Mouse (Mus musculus) 3T3-L1 (cell line): Measurements from ENCODE around the gene Pde8b.

Source experiments
- DNase-seq: peaks from one replicate; pipeline ENCODE4 v3.0.0-alpha.2; 2015; ENCODE audit warnings: low read depth, low spot score

The Pde8b gene

GRCm38 (mm10) chr13:95140460-95141079 lies 109.6 kb downstream of the Pde8b start:
- DNase-seq, result no peak

- peak; percentile 69 for DNase-seq
Measured at GRCm38 (mm10) chr13:95135326-95136150, 114.6 kb downstream of the Pde8b start.

- DNase-seq, result no peak
Measured at GRCm38 (mm10) chr13:95131848-95132247, 118.3 kb downstream of the Pde8b start.

GRCm38 (mm10) chr13:95131041-95131440 lies 119.1 kb downstream of the Pde8b start:
- no peak for DNase-seq

- DNase-seq, result no peak
Measured at GRCm38 (mm10) chr13:95127288-95127687, 122.8 kb downstream of the Pde8b start.

GRCm38 (mm10) chr13:95126801-95127200 lies 123.3 kb downstream of the Pde8b start:
- no peak for DNase-seq

GRCm38 (mm10) chr13:95125546-95126215 lies 124.5 kb downstream of the Pde8b start:
- no peak for DNase-seq

- DNase-seq, result no peak
Measured at GRCm38 (mm10) chr13:95120570-95120969, 129.6 kb downstream of the Pde8b start.

- no peak for DNase-seq
Measured at GRCm38 (mm10) chr13:95113763-95114162, 136.4 kb downstream of the Pde8b start.

- DNase-seq, result peak; percentile 20
Measured at GRCm38 (mm10) chr13:95109555-95109954, 140.6 kb downstream of the Pde8b start.

- peak; percentile 56 for DNase-seq
Measured at GRCm38 (mm10) chr13:95108035-95108434, 142.1 kb downstream of the Pde8b start.

GRCm38 (mm10) chr13:95104865-95105264 lies 145.3 kb downstream of the Pde8b start:
- DNase-seq, result peak; percentile 33

GRCm38 (mm10) chr13:95102985-95103590 lies 147.0 kb downstream of the Pde8b start:
- peak; percentile 83 for DNase-seq

GRCm38 (mm10) chr13:95101315-95101714 lies 148.8 kb downstream of the Pde8b start:
- no peak for DNase-seq

- DNase-seq, result no peak
Measured at GRCm38 (mm10) chr13:95098931-95099720, 151.0 kb downstream of the Pde8b start.

- DNase-seq, result no peak
Measured at GRCm38 (mm10) chr13:95096646-95097045, 153.5 kb downstream of the Pde8b start.

GRCm38 (mm10) chr13:95095860-95096259 lies 154.3 kb downstream of the Pde8b start:
- DNase-seq, result no peak

GRCm38 (mm10) chr13:95091546-95092445 lies 158.3 kb downstream of the Pde8b start:
- DNase-seq, result no peak

- DNase-seq, result peak; percentile 14
Measured at GRCm38 (mm10) chr13:95087358-95087787, 162.8 kb downstream of the Pde8b start.

- no peak for DNase-seq
Measured at GRCm38 (mm10) chr13:95086033-95086432, 164.1 kb downstream of the Pde8b start.
